Mouse (Mus musculus) 3T3-L1 (cell line): ENCODE measurements around the gene Oit3.
"Not testable (repeated sequence)": the region's sequence is repeated elsewhere in the genome, so short reads cannot be mapped to it uniquely, and the experiment has no call there.

Experiments used
- DNase-seq: peaks from one replicate; pipeline ENCODE4 v3.0.0-alpha.2; 2015; ENCODE audit warnings: low read depth, low spot score

Gene Oit3

DNA sequence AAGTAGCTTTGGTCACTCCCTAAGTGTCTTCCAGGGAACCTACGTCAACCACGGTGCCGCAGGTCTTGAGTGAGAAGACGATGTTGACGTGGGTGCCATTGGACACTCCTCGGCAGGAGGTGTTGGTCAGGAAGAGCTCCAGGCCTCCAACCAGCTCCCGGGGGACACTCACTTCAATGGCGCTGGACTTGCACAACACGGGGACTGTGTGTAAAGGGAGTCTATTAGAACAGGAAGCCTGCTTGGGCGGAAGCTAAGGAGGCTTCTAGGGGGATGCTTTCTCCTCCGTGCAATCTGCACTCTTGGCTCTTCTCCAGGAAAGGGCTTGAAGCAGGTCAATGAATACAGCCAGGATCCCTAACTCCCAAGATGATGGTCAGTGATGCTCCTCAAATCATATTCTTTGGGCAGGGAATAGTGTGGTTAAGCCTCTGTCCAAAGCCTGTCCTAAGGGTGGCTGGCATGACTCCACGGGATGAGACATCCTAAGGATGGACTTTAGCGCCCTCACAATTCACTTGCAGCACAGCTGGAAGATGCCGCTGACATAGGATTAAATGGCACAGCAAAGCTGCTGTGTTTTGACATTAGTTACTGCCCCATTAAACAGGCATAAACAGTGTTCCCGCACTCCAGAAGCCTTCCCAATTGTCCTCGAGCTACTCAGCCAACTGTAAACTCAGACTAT, 12.0 kb downstream of the Oit3 start:
- DNase-seq = peak; percentile 52

DNA sequence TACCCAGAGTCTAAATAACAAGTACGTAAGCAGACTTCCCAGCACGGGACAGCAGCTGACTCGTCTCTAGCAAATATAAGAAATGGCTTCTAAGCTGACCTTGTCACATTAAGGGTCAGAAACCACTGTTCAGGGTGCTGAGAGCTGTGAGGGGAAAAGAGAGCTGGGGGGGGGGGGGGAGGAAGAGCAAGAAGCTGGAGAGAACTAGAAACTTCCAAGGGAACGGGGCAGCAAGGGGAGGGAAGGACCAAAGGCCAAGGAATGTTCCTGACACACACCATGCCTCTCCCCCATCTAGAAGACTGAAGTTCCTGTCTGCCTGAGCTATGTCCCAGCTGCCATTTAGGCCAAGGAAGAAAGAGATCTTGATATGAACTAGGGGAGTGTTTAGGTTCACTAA, 15.2 kb downstream of the Oit3 start:
- DNase-seq = no peak

DNA sequence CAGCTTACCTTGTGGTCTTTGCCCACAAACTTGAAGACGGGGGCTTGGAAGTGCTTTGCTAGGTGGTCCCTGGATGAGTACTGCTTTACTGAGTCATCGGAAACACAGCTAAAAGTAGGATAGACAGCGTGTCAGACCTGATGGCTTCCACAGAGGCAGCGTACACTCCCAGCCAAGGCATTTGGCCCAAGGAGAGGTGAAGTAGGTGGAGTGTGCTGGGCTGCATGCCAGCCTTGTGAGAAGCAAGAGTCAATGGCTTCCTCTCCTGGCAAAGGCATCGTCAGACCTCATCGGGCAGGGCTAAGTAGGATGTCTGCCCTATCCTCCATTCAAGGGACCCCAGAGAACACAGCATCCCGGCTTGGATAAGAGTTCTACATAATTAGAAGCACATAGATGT, 16.2 kb downstream of the Oit3 start:
- DNase-seq = peak; percentile 56

DNA sequence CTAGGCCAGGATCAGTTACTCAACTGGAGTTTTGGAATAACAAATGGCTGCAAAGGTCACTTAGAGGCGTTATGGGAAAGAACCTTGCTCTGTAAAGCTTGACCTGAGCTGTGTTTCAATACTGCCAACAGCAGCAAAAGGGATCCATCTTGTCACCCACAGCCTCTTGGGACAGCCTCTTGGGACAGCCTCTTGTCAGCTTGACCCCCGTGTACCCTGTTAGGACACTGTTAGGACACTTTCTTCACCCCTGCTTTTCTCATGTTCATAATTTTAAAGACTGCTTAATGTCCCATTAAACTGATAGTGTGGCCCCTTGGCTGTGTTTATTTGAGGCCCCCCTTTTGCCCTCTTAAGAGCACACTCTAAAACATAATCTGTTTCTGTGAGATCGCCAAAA, 17.1 kb downstream of the Oit3 start:
- DNase-seq = no peak

DNA sequence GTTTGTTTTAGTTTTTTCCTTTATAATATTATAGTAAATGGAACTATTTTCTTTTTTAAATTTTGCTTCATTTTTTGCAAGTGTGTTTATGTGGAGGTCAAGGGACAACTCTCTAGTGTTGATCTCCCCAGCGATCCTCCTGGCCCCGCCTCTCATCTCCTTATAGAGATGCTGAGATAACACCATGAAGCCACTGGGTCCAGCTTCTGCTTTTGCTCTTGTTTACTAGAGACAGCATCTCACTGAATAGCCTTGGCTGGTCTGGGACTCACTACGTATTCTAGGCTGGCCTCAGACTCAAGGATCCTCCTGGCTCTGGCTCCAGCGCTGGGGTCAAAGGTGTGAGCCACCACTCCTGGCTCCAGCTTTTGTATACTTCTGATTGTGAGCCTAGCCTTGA, 22.1 kb downstream of the Oit3 start:
- DNase-seq = no peak

DNA sequence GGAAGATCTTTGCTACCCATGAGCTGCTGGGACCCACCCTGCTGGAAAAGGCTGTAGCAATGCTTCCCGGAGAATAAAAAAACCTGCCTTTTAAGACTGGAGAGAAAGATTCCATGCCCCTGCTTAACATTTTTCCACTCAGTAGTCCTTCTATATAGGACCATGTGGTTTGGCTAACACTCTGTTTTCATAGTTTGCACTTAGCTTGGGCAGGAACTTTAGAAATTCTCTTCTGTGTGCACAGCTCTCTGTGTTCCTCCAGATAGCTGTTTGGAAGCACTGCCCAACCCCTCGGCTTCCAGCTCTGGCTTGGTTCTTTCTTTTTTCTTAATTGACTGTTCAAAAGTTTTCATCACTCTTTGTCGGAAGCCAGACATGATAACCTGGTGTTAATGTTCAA, 25.0 kb downstream of the Oit3 start:
- no peak for DNase-seq

DNA sequence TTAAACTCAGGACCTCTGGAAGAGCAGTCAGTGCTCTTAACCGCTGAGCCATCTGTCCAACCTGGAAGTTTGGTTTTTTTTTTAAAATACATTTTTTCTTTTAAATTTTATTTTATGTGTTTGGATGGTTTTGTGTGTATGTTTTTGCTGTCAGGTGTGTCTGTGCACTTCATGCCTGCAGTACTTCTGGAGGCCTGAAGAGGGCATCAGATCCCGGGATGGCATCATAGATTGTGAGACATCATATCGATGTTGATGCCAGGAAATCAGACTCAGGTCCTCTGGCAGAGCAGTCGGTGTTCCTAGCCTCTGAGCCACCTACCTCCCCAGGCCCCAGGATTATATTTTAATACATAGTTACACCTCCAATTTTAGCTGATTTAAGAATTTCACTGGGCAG, 27.9 kb downstream of the Oit3 start:
- DNase-seq = no peak

DNA sequence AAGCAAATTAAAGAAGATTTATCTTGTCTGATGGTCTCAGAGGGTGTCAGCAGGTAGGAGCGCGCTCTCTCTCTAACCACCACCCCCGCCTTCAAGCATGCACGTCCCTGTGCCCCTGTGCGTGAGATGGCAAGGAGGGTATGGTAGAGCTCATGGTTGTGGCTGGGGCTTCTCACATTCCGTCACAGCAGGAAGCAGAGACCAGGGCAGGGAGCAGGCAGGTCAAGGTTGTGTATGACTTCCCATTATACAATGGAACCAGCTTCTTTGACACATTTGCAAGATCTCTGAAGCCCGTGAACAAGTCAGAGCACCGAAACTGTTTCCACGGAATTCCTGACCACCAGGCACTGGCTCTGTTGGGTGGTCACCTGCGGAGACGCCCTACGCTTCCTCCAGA, 31.3 kb downstream of the Oit3 start:
- no peak for DNase-seq

DNA sequence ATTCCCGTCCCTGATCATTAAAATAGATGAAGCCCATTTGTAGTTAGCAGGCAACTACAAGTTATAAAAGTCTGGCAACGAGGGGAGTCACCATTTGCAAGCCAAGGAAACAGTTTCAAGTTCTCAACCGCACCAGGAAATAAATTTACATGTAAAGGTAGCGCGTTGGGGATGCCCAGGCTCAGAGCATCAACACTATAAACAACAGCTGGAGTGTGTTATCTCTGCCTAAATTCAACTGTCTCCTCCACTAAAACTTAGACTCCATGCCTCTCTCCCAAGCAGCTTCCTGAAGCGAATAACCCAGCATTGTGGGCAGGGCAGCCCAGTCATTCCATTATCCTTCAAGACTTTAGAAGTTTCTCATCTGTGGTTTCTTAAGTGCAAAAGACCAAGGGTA, 33.1 kb downstream of the Oit3 start:
- no peak for DNase-seq

DNA sequence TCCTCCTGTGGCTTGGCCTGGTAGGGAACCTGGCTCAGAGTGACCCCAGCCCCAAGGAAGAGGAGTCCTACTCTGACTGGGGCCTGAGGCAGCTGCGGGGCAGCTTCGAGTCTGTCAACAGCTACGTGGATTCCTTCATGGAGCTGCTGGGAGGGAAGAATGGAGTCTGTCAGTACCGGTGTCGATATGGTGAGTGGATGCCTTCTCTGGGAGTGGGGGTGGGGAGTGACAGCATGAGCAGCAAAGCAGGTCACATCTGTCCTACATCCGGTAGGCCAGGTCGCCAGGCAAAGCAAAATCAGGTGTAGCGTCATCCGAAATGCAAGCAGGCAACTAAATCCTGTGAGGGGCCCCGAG, 37.8 kb downstream of the Oit3 start:
- DNase-seq = no peak

DNA sequence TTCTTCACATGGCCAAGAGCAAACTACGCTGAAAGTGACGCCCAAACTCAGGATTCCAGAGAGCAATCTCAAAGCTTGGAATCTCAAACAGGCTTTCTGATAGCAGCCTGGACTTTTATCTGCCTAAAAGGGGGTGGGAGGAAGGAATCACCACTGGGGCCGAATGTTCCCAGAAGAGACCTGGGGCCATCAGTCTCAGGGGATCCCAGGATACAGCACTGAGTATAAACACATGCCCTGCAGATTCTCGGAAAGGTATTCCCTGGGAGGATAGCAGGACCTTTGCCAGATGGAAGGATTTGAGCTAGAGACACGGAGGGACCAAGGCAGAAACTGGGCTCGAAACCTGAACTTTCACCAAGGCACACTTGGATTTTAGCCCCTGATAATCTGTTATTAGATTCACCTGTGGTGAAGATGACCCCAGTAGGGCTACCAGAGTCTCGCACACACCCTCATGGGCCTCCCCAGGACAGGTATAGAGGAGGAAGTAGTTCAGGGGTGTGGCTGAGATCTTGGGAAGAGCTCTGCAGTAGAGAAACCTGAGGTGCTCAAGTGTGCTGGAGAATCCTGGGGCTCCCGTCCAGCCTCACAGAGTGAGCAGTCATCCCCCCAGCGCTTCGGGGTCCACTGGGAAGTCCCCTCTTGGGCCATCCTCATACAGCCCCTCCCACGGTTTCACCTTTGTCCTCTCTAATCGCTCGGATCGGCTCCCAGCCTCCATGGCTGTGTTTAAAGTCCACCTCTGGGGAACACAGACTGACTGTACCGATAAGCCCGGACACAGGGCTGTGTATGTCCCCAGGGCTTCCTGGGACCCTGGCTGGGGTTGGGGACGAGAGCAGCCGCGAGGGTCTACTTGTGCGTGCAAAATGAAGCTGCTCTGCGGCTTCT, 38.4 kb downstream of the Oit3 start, which contains the start of gene Pla2g12b:
TSS of gene Pla2g12b (plus strand) at position 762 of the 894 bp plus-strand sequence.
- DNase-seq = no peak

DNA sequence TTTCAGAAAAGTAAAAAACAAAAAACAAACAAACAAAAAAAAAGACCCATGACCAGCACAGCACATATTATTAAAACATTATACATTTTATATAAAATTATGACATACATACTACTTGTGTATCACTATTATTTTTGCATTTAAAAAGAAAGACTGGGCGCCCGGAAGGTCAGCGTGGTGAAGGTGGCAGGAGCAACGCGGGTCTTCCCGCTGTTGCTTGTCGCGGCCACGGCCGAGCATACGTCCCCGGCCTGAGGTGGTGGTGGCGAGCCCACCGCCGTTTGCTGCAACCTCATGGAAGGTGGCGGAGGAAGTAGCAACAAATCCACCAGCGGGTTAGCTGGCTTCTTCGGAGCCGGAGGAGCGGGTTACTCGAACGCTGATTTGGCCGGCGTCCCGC, 46.1 kb downstream of the Oit3 start, which contains the start of gene Gm10273:
TSS of gene Gm10273 (plus strand) at position 172 of the 400 bp plus-strand sequence.
- DNase-seq = not testable (repeated sequence)

DNA sequence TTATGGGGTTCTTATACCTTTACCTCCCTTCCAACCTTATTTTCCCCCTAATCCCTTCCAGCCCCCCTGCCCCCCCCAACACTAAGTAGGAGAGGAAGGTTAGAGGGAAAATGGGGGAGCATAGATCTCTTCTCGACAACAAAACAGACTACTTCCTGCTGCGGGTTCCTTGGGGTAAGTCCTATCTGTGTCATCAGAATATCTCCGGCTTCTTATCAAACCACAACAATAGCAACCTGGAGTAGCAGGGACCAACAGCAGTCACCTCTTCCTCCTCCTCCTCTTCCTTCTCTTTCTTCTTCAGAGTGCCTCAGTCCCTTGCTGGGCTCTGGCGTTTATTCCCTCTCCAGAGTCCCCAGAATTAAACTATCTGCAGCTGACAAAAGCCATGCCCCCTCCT, 49.7 kb downstream of the Oit3 start:
- DNase-seq = no peak

DNA sequence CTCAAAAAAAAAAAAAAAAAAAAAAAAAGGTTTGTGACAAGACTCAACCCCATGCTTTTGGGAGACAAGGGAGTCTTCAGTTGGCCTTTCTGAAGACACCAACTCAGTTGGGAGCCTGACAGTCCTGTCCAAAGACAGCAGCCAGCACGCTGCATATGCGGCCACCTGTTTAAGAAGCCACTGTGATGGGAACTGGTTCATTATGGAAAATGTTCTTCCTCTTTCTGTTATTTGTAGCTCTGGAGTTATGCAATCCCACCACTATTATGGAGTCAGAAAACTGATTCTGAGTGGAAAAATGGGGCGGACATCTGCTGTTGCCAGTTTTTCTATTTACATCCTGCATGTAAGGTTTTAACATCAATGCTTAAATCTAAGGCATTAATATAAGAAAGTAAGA, 51.9 kb downstream of the Oit3 start:
- no peak for DNase-seq

DNA sequence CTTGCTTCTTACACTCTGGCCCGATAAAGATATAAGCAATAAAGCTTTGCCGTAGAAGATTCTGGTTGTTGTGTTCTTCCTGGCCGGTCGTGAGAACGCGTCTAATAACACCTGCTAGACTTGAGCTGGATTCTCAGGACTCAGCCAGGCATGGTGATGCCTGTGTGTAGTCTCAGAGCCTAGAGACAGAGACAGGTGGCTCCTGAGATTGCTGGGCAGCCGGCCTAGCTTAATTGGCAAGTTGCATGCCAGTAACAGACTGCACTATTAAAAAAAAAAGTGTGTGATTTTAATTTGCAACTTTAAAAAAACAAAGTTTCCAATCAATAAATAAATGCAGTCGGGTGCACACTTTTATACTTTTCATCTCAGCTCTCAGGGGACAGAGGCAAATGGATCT, 54.6 kb downstream of the Oit3 start:
- no peak for DNase-seq

DNA sequence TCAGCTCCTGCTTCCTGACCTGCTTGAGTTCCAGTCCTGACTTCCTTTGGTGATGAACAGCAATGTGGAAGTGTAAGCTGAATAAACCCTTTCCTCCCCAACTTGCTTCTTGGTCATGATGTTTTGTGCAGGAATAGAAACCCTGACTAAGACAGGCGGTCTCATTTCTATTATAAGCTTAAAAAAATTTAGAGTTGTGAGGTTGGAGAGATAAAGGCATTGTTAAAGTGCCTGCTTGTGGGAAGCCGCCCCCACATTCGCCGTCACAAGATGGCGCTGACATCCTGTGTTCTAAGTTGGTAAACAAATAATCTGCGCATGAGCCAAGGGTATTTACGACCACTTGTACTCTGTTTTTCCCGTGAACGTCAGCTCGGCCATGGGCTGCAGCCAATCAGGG, 60.0 kb downstream of the Oit3 start:
- DNase-seq = peak; percentile 50

DNA sequence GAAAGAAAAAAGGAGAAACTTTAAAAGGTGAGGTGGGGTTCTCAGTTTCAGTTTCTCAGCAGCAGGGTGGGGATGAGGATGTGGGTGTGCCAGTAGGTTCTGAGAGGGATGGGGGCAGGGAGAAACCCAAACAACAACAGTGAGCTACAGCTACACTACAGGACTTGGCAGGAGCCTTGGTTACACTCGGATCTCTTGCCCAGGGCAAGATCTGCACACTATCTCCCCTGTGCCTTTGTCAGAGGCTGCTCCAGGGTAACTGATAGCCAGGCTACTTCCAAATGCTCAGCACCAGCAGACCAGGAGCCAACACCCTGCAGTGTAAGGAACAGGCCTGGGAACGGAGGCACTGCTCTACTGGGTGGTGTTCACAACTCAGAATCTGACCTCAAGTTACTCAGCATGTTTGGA, 61.2 kb downstream of the Oit3 start:
- DNase-seq = no peak

DNA sequence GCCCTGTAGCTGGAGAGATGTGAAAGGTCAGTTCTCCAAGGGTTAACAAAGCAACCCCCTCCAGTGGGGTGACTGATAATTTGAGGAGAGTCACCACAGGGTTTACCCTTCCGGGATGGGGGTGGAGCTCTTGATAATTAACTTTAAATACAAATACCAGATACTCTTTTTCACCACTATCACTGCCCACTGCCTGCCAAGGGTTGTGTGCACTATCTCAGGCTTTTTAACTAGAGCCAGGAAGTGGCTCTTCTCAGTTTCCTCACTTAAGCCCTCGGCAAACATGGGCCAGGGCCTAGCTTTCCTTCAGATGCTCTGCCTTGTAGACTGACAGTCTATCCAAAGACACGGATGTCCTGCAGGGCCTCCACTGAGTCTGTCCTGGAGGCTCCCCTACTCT, 61.7 kb downstream of the Oit3 start:
- DNase-seq = no peak

DNA sequence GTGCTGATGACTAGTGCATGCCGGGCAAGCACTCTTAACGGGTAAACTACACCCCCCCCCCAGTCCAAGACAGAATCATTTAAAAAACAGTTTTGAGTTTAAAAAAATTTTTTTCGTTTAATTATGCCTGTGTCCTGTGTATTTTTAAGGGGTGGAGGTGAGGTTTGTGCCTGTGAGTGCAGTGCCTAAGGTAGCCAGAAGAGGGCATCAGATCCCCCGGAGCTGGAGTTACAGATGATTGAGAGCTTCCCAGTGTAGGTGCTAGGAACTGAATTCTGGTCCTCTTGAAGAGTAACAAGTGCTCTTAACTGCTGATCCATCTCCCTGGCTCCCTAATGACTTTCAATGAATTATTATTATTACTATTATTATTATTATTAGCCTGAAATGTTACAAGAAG, 62.9 kb downstream of the Oit3 start:
- DNase-seq = no peak

DNA sequence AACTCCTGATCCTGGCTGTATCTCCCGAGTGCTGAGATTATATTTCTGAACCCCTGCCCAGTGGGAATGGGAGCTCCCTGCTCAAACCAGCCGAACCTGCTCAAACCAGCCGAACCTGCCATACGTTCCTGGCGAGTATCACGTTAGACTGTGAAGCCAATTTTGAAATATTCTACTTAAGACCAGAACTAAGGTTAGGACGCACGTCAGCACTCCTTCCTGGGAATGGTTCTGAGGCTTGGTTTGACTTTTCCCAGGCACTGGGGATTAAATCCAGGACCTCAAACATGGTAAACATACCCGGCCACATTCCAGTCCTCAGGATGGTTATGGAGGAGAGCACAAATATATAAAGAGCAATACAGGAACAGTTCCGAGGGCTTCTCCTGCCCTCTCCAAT, 63.7 kb downstream of the Oit3 start:
- DNase-seq = no peak
